Mouse (Mus musculus): ENCODE measurements around the gene Htra2. TPM values are rescaled to one million over a fixed set of nuclear protein-coding genes. Genes with fewer than 3 reads are reported as not detected.

Gene Htra2
- total and polyA plus RNA-seq, 2 experiments from 2014 or later: 47.0 to 81.0 TPM

GRCm38 (mm10) chr6:83043993-83044392 lies 11.1 kb downstream of the Htra2 start:
- no peak overlapping the region for H3K4me2 ChIP-seq (ENCODE audit: low read depth)
- no peaks in the 10 kb centered on the region for H3K4me1 ChIP-seq (ENCODE audit: insufficient read depth)
- H3K27ac ChIP-seq (ENCODE audit: low read depth, low read length): no peak overlapping the region
- H3K27me3 ChIP-seq (ENCODE audit: insufficient read depth, low read length): no peaks in the 10 kb centered on the region
- H3K36me3 ChIP-seq (ENCODE audit: insufficient read depth): no peaks in the 10 kb centered on the region
- no peak overlapping the region for H3K4me3 ChIP-seq (ENCODE audit: low read depth, low read length)
- ATAC-seq (no peak), DNase-seq (no peak)
- H3K9me3 ChIP-seq (ENCODE audit: low read length): no peaks in the 10 kb centered on the region
- WGBS: 86% methylated on average over 5 of the region's 5 CpGs
- H3K9ac ChIP-seq: no peak overlapping the region
- no peak for TF ChIP-seq CTCF (IDR thresholded peaks at IDR 0.05; ENCODE audit: low read depth)

DNA sequence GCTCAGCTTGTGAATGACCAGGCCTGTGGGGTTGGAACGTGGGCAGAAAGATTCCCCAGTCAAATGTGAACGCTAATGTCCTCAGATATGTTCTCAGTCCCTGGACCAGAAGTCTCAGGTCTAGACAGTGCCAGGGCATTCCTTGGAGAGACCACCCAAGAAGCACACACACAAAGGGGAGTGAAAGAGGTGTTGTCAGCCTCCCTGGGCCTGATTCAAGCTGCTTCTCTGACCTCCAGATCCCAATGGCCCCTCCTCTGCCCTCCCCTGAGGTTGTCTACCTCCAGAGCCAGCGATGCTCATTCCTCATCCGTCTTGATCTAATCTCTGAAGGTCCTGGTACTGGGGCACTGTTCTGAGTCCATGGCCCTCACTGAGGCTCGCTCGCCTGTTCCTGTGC lies 11.5 kb downstream of the Htra2 start:
- ATAC-seq: no peak

GRCm38 (mm10) chr6:83040601-83041000 lies 14.5 kb downstream of the Htra2 start:
- no peak overlapping the region for H3K4me2 ChIP-seq (ENCODE audit: low read depth)
- ATAC-seq: no peak
- H3K4me1 ChIP-seq (ENCODE audit: insufficient read depth): peaks cover 6% of the 10 kb centered on the region; the same call in 1 of the 2 replicates
- no peaks in the 10 kb centered on the region for H3K27me3 ChIP-seq (ENCODE audit: insufficient read depth, low read length)
- WGBS: 80% methylated on average over 5 of the region's 5 CpGs
- no peak for TF ChIP-seq CTCF (IDR thresholded peaks at IDR 0.05; ENCODE audit: low read depth)
- H3K27ac ChIP-seq (ENCODE audit: low read depth, low read length): no peak overlapping the region
- H3K9me3 ChIP-seq (ENCODE audit: low read length): no peaks in the 10 kb centered on the region
- no peak overlapping the region for H3K9ac ChIP-seq
- H3K36me3 ChIP-seq (ENCODE audit: insufficient read depth): no peaks in the 10 kb centered on the region
- DNase-seq: no peak
- H3K4me3 ChIP-seq (ENCODE audit: low read depth, low read length): no peak overlapping the region

More for the DNA sequence above, 11.5 kb downstream of the Htra2 start:
- WGBS: 72% methylated on average over 6 of the region's 6 CpGs
- H3K27me3 ChIP-seq (ENCODE audit: insufficient read depth, low read length): no peaks in the 10 kb centered on the region
- H3K4me2 ChIP-seq (ENCODE audit: low read depth): no peak overlapping the region
- no peaks in the 10 kb centered on the region for H3K36me3 ChIP-seq (ENCODE audit: insufficient read depth)
- no peak overlapping the region for H3K4me3 ChIP-seq (ENCODE audit: low read depth, low read length)
- H3K9ac ChIP-seq: no peak overlapping the region
- no peak for TF ChIP-seq CTCF (IDR thresholded peaks at IDR 0.05; ENCODE audit: low read depth)
- peaks cover 2% of the 10 kb centered on the region; the same call in 1 of the 2 replicates for H3K4me1 ChIP-seq (ENCODE audit: insufficient read depth)
- no peak overlapping the region for H3K27ac ChIP-seq (ENCODE audit: low read depth, low read length)
- H3K9me3 ChIP-seq (ENCODE audit: low read length): no peaks in the 10 kb centered on the region
- no peak for DNase-seq

GRCm38 (mm10) chr6:83038496-83039012 lies 16.5 kb downstream of the Htra2 start:
- Histone ChIP-seq H3K4me2 (ENCODE audit: low read depth) (peak overlapping the region; percentile 58), H3K9me3 (ENCODE audit: low read length) (no peaks in the 10 kb centered on the region), H3K27me3 (ENCODE audit: insufficient read depth, low read length) (no peaks in the 10 kb centered on the region), H3K36me3 (ENCODE audit: insufficient read depth) (no peaks in the 10 kb centered on the region), H3K9ac (0 out of 2 replicates have a peak overlapping the region, but pooled peaks have one; percentile 31), H3K27ac (ENCODE audit: low read depth, low read length) (no peak overlapping the region), H3K4me1 (ENCODE audit: insufficient read depth) (peaks cover 8% of the 10 kb centered on the region), H3K4me3 (ENCODE audit: low read depth, low read length) (peak overlapping the region; percentile 31)
- peak; percentile 74 for ATAC-seq
- WGBS: 8% methylated on average over 24 of the region's 24 CpGs
- no peak for TF ChIP-seq CTCF (IDR thresholded peaks at IDR 0.05; ENCODE audit: low read depth)
- DNase-seq: peak; percentile 86

DNA sequence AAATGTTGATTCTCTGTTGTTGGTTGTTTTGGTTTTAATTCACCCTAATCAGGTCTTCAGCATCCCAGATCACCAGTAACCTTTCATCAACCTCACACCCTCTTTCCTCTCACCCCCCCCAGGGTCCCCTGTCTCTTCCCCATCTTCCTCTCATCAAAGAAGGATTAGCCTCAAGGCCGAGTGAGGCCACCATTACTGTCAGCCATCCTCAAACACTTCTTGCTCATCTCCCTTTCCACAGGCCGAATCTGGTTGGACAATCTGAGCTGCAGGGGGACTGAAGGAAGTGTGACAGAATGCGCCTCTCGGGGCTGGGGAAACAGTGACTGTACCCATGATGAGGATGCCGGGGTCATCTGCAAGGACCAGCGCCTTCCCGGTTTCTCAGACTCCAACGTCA lies 17.9 kb downstream of the Htra2 start:
- WGBS: 83% methylated on average over 8 of the region's 8 CpGs
- ATAC-seq (no peak), DNase-seq (no peak)
- H3K4me1 ChIP-seq (ENCODE audit: insufficient read depth): peaks cover 20% of the 10 kb centered on the region
- H3K9me3 ChIP-seq (ENCODE audit: low read length): no peaks in the 10 kb centered on the region
- no peak overlapping the region for H3K27ac ChIP-seq (ENCODE audit: low read depth, low read length)
- H3K27me3 ChIP-seq (ENCODE audit: insufficient read depth, low read length): peaks cover 8% of the 10 kb centered on the region
- no peak overlapping the region for H3K4me2 ChIP-seq (ENCODE audit: low read depth)
- TF ChIP-seq CTCF (IDR thresholded peaks at IDR 0.05; ENCODE audit: low read depth): no peak
- no peaks in the 10 kb centered on the region for H3K36me3 ChIP-seq (ENCODE audit: insufficient read depth)
- H3K9ac ChIP-seq: no peak overlapping the region
- H3K4me3 ChIP-seq (ENCODE audit: low read depth, low read length): no peak overlapping the region

- DNase-seq: no peak
- Histone ChIP-seq H3K9ac (no peak overlapping the region), H3K4me1 (ENCODE audit: insufficient read depth) (peaks cover 21% of the 10 kb centered on the region), H3K27ac (ENCODE audit: low read depth, low read length) (peak overlapping the region; percentile 35; the same call in 1 of the 2 replicates), H3K4me2 (ENCODE audit: low read depth) (peak overlapping the region; percentile 85), H3K9me3 (ENCODE audit: low read length) (no peaks in the 10 kb centered on the region), H3K4me3 (ENCODE audit: low read depth, low read length) (no peak overlapping the region; the same call in 1 of the 2 replicates), H3K27me3 (ENCODE audit: insufficient read depth, low read length) (peaks cover 24% of the 10 kb centered on the region), H3K36me3 (ENCODE audit: insufficient read depth) (no peaks in the 10 kb centered on the region)
- 25% methylated on average over 5 of the region's 5 CpGs for WGBS
- TF ChIP-seq CTCF (IDR thresholded peaks at IDR 0.05; ENCODE audit: low read depth): no peak
- ATAC-seq: 0 out of 2 replicates have a peak, but pooled peaks have one; percentile 23
Observed at GRCm38 (mm10) chr6:83034463-83035055, 20.5 kb downstream of the Htra2 start.
